Mouse (Mus musculus) layer of hippocampus, adult 9-11 months (tissue): Measurements from ENCODE around the gene Nkx6-2.

ENCODE experiments used
- DNase-seq: peaks from one replicate; pipeline ENCODE4 v3.0.0; 2022

The Nkx6-2 gene

DNA sequence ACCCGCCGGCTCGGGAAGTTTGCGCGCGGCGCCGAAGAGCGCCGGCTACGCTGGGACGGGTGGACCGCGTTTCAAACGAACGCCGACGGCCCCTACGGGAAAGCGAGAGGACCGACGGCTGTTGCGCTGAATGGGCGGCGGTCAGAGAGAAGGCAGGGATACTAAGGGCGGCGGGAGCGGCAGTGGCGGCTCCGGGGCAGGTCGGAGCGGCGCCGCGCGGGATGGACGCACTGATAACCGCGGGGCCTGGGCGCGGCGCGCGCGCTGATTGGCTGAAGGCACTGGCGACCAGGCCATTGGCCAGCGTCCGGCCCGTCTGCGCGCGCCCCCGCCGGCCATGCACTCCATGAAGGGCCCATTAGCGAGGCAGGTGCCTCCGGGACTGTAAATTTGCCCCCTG is at the start of gene Nkx6-2:
Gene Nkx6-2 (minus strand): TSS at position 203 of the 400 bp plus-strand sequence.
- DNase-seq, result peak; percentile 70

DNA sequence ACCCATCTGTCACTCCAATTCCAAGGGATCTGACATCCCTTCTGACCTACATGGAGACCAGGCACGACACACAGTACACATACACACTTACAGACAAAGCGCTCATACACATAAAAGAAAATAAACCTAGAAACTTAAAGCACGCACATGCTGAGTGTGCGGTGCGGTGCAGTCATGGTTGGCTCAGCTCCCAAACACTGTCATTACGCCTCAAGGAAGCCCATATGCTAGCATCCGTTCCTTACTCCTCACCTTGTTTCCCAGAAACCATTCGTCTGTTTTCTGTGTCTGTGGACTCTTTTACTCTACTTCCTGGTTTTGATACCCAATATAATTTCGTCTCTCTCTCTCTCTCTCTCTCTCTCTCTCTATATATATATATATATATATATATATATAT is 42.6 kb upstream of the Nkx6-2 start:
- no peak for DNase-seq

DNA sequence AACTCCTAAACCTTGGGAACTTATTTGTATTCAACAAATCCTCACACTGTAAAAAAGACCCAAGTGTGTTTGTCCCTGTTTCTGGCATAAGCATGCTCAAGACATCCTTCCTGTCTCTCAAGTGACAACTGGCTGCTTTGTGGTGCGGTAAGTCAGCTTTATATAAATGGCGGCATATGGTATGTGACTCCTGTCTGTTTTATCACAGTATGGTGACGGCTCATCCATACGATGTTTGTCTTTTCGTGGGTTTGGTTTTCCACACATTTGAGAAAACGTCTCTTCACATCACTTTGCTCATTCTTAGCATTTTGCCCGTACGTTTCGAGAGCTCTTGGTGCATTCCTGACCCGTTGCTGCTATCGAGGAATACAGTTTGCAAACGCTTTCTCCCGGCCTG is 40.0 kb upstream of the Nkx6-2 start:
- DNase-seq, result no peak

DNA sequence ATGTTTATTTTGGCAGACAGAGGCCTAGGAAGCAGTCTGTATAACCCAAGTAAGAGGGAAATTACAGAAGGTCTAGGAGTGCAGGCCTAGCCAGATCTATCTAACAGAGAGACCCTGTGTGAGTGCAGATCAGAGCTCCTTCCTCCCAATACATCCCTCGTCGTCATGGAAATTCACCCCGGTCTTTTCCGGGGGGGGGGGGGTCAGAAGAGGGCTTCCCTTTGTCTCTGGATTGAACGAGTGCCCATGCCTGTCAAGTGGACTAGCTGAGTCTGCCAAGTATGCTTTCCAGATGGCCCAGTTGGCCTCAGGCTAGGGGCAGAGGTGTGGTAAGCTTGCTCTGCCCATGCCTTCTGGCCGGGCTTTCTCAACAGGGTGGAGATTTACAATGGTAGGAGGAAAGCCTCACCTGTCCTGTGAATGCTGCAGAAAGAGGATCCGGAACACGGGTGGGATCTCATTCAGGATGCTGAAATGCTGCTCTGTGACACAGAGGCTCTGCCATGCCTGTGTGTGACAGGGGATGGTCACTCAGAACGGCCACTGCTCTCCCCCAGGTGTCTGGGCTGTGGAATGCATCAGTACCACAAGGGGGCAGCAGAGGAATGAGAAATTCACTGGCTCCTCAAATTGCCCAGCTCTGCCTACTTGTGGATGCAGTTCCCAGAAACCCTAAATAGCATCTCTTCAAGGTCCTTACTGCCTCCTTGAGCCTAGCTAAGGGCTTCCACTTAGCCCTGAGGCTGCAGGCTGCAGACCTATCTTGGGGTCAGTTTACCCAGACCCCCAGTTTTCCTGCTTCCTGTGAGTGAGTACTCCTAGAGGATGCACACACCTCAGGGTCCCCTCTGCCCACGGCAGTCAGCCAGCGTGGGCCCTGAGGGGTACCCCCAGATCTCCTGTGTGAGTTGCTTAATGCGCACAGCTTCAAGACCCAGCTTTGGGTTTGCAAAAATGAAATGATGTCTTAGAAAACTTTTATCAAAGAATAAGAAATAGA is 33.5 kb upstream of the Nkx6-2 start:
- peak; percentile 54 for DNase-seq

DNA sequence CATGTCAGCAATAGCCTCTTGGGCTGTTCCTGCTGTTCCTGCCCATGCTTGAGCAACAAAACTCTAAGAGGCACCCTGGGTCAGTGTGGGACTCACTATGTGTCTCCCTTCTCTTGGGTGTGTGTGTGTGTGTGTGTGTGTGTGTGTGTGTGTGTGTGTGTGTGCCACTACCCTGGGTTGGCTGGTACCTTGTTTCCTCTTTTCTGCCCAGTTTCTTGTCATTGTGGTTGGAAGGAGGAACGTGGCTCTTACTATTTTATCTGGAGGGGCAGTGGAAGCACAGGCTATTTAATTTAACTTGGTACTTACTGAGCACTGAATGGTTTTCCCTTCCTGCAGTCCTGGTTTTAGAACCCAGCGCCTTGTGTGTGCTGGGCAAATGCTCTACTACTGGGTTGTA is 27.7 kb upstream of the Nkx6-2 start:
- no peak for DNase-seq

DNA sequence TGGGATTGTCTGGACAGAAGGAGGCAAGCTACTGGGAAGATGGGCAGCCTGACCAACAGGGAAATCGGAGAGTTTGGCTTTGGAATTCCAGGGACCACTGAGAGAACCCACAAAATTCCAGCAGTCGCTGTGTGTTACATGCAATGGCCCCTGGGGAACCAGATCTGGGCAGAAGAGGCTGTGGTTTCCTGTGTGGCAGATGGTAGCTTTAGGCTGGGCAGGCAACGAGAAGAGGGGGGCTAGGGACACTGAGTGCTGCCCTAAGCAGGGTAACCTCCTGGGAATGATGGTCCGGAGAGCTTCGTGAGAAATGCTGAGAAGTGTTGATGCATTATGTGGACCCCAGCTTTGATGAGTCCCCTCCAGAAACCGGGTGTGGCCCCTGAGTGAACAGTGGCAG is 13.3 kb upstream of the Nkx6-2 start:
- DNase-seq, result no peak

DNA sequence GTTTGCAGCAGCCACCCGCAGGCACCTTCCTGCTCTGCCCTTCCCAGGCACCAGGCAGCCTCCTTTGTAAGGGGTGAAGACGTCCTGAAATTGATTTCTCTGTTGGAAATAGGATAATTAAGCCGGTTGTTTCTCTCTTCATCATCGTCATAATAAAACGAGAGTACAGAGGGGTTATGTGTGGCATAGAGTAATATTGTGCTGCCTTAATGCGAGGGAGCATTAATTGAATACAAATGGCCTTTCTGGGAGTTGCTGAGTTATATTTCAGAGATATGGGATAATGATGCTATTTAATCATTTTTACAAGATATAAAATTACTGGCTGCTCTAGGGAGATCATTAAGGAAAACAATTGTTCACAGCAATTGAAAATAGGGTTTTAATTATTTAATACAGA is 12.7 kb upstream of the Nkx6-2 start:
- no peak for DNase-seq

DNA sequence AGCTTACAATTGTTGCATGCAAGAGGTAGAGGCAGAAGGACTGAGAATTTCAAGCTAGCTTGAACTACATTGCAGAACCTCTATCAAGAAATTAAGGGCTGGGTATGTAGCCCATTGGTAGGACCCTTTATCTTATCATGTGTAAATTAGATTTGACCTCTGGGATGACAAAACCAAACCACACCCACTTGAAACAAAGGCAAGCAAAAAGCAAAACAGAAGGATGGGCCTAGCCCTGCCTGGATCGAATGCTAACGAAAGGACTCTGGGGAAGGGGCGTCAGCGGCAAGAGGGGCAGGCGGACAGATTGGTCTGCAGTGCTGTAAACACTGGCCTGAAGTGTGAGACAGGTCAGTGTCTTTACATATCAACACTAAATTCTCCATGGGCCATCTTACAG is 8.7 kb upstream of the Nkx6-2 start:
- DNase-seq, result no peak

DNA sequence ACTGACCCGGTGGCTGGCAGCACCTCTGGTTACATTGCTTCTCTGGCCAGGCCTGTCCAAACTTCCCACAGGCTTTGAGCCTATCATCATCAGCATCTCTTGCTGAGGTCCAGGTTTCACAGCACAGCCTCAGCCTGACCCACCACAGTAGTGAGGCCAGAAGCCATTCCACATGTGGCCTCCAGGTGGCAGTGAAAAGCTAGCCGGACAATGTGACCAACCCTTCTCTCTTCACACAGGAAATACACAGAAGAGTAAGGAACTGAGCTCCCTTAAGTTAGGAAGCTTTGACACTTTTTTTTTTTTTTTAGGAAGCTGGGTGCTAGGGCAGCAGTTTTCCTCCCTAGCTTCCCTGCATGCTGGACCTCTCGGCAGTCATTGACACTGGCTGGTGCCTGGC is 7.7 kb upstream of the Nkx6-2 start:
- DNase-seq, result no peak

DNA sequence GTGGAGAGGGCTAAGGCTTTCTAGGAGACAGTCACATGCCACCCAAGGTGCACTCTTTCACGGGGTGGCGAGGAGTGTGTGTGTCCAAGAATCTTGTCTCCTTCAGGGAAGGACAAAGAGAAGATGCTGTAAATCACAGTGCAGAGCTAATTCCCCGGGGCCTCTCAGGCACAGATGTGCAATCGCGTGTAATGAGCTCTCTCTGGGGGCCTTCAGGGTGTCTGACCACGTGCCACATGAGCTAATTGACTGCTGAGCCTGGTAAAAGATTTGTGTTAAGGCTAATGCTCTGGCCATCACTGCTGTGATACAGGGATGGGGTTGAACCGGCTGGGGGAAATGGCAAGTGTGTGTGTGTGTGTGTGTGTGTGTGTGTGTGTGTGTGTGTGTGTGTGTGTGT is 5.3 kb upstream of the Nkx6-2 start:
- no peak for DNase-seq

DNA sequence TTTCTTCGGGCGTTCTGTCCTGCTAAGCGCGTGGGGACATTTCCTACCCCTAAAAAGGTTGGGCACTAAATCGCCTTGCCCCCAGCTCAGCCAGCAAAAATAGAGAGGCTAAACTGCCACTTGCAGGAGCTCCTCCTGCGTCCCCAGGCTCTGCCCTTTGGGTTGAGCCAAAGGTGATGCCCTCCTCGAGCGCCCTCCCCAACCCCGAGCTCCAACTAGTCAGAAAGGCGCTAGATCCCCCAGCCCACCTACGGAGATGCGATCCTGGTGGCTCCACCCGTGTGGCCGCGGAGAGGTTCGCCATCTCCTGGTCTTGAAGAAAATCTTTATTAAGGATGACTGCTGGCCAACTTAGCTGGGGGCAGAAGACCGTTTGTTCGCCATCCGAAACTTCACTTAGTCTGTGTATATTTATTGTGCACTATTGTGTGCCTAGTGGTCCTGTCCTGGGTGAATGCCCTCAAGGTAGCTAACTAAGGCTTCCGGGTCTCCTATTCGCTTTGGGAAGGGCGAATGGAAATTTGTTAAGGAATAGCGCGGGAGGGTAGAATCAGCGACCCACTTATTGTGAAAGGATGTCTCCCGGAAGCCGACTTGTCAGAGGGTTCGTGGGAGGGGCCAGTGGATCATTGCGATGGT is 2.7 kb upstream of the Nkx6-2 start:
- DNase-seq, result no peak

DNA sequence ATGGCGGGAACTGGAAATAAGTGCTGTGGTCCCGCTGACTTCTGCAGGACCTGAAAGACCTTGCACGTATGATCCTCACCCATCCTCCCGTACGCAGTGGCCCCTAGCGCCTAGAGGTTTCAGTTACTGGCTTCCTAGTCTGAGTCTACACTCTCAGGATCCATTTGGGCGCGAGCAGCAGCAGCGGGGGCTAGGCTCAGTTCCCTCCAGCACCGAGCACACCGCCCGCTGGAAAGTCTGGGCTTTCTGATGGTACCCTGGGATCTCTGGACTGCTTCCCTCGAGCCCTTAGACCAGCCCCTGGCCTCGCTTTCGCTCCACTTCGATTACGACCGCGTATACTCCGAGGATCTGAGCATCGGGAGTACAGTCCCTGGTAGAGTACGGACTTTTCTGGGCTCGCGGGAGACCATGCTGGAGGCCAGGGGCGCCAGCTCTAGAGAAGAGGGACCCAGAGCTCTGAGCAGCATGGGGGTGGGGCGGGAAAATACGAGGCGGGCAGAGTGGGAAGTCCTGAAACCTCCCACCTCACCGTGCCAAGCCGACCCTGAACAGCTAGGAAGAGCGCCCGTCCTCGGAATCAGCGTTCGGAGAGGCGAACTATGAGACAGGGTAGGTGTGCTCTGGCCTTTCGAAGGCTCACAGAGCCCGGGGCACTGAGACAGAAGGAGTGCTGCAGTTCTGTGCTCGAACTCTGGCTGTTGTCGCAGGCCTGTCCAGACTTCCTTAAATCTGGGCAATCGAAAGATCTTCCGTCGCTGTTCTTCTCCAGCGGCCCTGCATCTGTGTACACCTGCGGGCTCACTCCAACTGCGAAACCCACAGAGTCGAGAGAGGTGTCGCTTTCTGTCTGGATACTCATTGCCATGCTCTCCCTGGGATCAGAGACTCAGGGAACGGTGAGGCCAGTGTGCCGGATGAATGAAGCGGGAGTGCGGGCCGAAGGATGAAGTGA is 1.9 kb upstream of the Nkx6-2 start:
- DNase-seq, result no peak

DNA sequence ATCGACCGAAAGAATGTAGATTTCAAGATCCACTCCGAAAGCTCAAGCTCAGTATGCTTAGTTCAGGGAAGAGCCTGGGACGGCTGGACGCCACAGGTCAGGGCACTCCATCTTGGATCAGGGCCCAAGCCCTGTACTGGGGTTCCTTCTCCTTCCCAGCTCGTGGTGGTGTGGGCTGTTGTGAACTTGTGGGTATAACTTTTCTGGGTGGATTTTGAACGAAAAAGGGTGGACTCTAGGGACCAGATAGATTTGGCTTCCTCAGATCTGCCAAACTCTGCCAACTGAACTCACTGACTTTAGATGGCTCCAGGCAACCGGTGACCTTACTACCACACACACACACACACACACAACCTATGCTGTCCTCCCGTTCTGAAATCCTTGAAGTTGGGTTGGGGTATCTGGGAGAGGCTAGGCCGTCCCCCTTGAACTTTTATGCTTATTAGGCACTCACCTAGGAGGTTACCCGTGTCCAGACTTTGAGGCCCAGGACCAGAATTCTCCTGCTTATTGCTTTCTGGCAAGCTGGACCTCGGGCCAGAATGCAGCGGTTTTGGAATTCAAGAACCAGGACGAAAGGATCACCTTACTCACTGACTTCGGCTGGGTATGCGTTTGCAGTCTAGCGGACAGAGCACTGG is 619 bp upstream of the Nkx6-2 start:
- DNase-seq, result no peak

DNA sequence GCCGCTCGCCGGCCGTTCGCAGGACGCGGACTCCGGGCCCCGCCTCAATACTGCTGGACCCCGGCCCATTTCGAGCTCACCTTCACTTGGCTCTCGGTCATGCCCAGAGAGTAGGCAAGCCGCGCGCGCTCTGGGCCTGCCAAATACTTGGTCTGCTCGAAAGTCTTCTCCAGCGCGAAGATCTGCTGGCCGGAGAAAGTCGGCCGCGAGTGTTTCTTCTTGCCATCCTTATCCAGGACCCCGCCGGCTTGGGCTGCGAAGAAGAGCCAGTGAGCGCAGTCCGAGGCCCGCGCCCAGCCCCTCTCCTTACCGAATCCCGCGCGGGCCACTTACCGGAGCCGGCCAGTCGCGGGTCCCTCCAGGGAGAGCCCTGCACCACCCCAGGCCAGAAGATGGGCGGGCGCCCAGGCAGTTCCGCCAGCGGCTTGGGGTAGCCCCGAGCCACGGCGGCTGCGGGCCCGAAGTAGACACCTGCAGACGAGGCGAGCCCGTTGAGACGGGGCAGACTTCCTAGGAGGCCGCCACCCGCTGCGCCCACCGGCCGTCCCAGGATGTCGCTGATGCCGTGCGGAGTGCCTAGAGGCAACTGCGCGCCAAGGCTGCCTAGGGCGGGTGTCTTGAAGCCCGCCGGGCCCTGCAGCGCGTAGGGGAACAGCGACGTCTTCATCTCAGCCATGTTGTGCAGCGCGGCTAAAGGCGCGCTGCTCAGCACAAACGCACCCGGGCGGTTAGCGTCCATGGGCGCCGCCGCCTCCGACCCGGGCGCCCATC is 611 bp downstream of the Nkx6-2 start:
- DNase-seq, result no peak

DNA sequence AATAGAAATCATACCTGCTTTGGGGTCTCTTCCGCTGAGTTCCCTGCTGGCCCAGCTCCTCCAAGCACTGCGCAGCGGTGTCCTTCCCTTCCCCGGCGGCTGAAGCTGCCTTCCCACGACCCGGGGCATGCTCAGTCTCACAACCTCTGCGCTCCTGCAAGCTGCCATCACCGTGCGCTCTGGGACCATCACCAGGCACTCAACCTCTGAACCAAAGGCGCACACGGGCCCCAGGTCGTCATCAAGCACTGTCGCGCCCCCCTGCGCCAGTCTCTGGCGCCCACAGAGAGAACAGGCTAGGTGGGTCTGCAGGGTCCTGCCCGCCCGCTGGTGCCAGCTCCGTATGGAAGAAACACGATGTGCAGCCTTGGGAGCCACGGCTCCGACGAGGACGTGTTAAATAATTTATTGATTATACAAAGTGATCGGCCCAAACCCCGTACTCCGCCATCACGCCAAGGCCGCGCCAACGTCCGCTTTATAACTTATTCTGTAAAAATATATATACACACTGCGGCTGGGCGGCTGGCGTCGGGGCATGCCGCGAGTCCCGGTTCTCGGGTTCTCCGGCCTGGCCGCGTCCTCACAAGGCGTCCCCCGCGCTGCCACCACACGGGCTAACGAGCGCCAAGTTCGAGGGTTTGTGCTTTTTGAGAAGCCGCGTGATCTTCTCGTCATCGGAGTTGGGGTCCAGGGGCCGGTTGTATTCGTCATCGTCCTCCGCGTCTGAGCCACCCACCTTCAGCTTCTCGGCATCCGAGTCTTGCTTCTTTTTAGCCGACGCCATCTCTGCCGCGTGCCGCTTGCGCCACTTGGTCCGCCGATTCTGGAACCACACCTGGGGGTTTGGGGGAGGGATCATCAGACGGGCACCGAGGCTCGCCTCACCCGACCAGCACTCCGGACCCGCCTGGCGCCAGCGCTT is 1.5 kb downstream of the Nkx6-2 start:
- DNase-seq, result no peak

DNA sequence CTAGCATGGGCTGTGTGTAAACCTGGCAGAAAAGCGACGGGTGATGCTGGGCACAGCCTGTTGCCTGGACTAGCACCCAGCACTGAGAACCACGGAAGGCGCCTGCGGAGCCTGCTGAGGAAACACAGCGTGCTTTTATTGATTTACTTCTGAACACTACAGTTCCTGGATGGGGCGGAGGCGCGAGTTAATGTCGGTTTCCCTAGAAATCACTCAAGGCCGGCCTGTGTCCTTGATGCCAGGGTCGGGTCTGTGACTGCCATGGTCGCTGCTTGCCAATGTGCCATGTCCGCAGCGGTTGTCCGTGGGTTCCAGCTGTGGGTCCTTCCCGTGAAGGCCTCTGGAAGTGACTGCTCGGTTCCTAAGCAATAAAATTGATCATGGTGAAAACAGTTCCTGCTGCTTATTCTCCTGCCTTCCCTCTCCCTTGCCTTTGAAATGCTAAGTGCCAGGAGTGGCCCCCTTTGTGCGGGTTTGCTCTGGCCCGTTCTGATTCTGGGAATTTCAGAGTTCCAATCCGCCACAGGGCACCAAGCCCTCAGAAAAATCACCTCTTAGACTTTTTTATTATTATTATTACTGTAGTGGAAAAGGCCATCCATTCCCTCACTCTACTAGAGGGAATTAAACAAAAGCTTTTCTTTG is 3.2 kb downstream of the Nkx6-2 start:
- DNase-seq, result no peak

DNA sequence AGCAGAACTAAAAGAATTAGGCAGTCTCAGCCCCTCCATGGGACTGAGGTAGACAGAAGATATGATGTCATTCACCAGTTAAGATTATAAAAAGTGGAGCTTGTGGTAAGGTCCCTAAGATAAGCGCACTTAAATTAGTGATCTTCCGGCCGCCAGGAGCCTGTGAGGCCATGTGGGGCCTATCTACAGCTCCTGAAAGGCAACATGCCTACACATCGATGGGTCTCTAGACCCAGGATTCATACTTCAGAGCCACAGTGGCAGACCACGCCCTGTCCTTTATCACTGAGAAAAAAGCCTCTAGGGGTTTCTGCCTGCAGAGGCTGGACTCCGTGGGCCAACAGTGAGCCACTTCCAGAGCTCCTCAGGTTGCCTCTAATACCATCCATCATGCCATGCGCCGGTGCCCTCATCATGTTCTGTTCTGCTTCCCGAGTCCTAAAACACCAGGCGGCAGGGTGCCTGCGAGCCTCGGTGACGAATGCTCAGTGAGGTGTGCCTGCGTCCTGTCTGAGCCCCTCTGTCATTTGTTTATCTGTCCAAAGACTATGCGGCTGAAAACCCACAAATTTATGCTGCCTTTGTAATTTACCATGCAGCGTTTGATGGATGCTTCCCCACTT is 6.4 kb downstream of the Nkx6-2 start:
- no peak for DNase-seq

DNA sequence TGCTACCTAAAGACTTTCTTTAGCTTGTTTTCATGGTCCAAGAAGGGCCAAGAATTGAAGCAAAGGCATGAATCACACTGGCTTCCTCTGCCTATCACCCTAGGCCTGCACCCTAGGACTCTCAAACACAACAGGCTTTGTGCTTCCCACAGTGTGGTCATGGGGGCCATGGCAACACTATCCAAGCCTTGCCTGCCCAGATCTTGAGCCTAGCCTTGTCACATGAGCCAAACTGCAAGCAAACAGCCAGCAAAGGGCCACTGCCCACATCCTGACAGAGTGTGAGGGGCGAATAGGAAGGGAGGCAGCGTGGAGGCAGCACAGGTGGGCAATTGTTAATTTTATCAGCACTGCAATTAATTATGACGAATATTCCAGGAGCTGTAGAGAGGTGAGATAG is 9.9 kb downstream of the Nkx6-2 start:
- DNase-seq, result peak; percentile 68

DNA sequence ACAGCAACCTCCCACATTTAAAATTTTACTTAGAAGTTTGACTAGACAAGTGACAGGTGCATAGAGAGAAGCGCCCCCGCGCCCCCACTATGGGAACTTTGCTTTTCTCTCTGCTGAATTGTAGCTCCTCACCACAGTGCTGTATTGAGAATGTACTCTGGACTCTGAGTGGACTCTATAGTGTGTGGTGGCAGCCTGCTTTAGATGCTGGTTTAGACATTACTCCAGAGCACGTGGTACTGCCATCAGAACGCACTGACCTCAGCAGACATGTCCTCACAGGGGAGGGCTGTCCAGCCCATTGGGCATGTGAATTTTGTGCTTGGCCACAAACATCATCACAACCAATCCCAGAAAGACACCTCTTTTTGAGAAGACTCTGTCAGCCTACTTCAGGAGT is 11.8 kb downstream of the Nkx6-2 start:
- no peak for DNase-seq

DNA sequence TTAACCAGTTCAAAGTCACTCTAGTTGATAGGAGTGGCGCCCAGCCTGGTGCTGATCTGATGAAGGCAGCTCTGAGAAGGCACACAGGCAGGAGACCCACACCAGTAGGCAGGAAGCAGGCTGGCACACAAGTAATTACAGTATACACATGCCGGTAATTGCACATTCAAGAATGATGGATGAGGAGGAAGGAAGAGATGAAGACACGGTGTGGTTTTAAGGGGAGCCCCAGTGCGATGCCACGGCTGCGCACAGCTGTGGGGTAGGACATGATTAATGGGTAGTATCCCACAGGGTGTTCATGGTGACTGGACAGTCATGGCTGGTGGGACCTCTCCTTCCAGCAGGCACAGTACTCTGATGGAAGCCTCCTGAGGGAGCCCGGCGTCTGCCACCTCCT is 16.1 kb downstream of the Nkx6-2 start:
- no peak for DNase-seq
